Mouse (Mus musculus) erythroblast, embryonic 14.5 days (primary cell): ENCODE results near the gene Actg1. TPM values are rescaled to one million over a fixed set of nuclear protein-coding genes. Genes with fewer than 3 reads are reported as not detected.
A peak's percentile ranks its signal among the peaks of the same experiment; 100 is the strongest.

Experiments
- H3K27me3 ChIP-seq: 2 replicates; pipeline ENCODE4 v1.6.1; 2012; ENCODE audit warnings: inconsistent platforms; ENCODE audit not compliant: control insufficient read depth
- H3K36me3 ChIP-seq: 2 replicates; pipeline ENCODE4 v1.6.1; 2012; ENCODE audit warnings: mild to moderate bottlenecking, inconsistent platforms; ENCODE audit not compliant: control insufficient read depth
- H3K4me1 ChIP-seq: 2 replicates; pipeline ENCODE4 v1.6.1; 2012; ENCODE audit warnings: inconsistent platforms; ENCODE audit not compliant: control insufficient read depth
- H3K4me3 ChIP-seq: replicated peaks from 2 replicates; pipeline ENCODE3; 2012; ENCODE audit warnings: moderate library complexity, mild to moderate bottlenecking, inconsistent platforms
- H3K9me3 ChIP-seq: 2 replicates; pipeline ENCODE4 v1.6.1; 2012; ENCODE audit warnings: low read length, inconsistent platforms, mixed read lengths; ENCODE audit not compliant: control insufficient read depth
- GATA1 ChIP-seq: IDR thresholded peaks from 2 replicates; pipeline ENCODE4 v1.6.1; 2012; ENCODE audit warnings: low read length, inconsistent platforms, mixed read lengths
- TAL1 ChIP-seq: IDR thresholded peaks from 3 replicates; pipeline ENCODE4 v1.6.1; 2012; ENCODE audit warnings: low read length, inconsistent platforms, mixed read lengths
- polyA plus RNA-seq: library from polyadenylated mRNA; stranded (reverse); fragments of >175 nt; gene quantifications from 2 replicates; pipeline ENCODE4 v1.2.3, GENCODE M21; 2012

Gene Actg1
- polyA plus RNA-seq, 1 experiment: 9.0 TPM

DNA sequence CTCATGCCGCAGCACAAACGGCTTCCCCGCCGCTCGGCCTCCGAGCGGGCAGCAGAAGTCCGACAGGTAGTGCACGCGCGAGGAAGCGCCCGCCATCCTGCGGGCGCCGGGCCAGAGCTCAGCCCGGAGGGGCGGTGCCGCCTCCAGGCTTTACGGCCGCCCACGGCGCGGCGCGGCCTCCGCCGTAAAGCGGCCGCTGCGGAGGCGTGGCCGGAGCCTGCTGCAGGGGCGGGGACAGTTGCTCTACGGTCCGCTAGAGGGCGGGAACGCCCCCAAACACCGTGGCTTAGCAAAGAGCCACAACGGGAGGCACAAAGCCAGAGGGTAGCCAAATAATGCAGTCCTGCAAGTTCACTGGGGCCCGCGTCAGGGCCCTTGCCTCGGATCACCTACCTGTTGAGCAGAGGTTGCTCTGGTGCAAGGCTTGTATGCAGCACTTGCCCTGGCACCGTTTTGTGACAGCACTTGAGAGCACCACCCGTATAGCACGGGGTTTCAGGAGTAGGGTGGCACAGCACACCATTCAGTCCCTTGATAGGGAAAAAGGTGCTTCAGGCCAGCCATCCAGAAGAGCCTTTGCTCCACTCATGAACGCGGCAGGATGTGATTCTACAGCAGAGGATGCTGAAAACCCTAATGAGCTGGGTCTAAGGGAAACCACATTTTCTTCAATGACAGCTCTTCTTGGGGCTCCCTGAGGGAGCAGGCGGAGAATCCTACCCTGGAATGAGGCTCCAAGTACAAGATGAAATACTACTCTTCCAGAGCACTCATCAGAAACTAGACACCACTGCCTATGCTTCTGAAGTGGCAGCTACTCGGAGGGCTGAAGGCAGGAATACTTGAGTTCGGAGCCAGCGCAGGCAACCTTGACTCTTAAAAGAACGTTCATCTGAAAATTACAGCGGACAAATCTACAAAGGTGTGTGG, 30.5 kb upstream of the Actg1 start, which contains the start of gene Faap100:
TSS of gene Faap100 (minus strand) at position 154 of the 930 bp plus-strand sequence.
- H3K4me1 ChIP-seq: peaks cover 31% of the 10 kb centered on the region
- no peaks in the 10 kb centered on the region for H3K9me3 ChIP-seq
- H3K36me3 ChIP-seq: peaks cover 79% of the 10 kb centered on the region

DNA sequence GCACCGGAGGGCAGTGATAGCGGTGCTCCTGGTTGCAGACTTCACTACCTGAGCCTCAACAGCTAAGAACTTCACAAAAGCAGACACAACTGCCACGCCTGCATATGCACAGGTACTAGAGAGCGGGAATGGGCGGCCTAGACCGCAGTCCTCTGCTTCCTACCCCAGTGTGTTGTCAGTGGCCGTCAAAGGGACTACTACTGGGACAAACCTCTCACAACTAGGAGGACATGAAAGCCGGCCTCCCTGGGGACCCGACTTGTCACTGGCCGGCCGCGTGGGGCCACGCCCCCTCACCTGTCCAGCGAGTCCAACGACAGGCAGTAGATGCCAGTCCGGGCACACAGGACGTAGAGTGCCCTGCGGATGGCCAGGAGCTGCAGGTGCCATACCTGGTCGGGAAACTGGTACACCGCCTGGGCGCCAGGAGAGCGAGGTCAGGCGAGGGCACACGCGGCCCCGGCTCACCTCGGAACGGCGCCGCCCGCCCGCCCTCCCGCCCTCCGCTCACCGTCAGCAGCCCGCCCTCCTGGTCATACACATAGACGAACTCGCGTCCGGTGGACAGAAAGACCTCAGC, 29.8 kb upstream of the Actg1 start:
- Histone ChIP-seq H3K4me3 (peak overlapping the region; percentile 75), H3K27me3 (no peaks in the 10 kb centered on the region), H3K36me3 (peaks cover 79% of the 10 kb centered on the region), H3K4me1 (peaks cover 31% of the 10 kb centered on the region), H3K9me3 (no peaks in the 10 kb centered on the region)
- TF ChIP-seq TAL1 (no peak), GATA1 (no peak)

More for the DNA sequence above, 30.5 kb upstream of the Actg1 start, which contains the start of gene Faap100:
- TF ChIP-seq GATA1 (no peak), TAL1 (no peak)
- Histone ChIP-seq H3K4me3 (peak within 1 kb of the TSS; percentile 75), H3K27me3 (no peaks in the 10 kb centered on the region)

DNA sequence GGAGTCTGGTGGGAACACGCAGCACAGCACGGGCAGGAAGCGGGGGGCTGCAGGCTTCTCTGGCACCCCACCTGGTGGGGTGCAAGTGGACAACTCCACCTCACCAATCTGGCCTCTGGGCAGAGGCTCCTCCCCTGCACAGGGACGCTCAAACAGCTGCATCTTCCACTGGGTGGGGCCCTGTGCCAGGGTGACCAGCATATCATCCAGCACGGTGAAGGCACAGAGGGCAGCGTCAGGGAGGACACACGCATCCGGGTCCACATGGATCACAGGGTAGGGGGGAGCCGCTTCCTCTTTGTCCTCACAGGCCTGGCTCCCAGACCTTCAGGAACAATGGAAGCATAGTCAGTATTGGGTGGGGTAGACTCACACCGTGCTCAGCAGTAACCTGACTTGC, 29.0 kb upstream of the Actg1 start:
- no peaks in the 10 kb centered on the region for H3K27me3 ChIP-seq
- no peaks in the 10 kb centered on the region for H3K9me3 ChIP-seq
- TF ChIP-seq GATA1 (no peak), TAL1 (no peak)
- peaks cover 28% of the 10 kb centered on the region for H3K4me1 ChIP-seq
- peak overlapping the region; percentile 75 for H3K4me3 ChIP-seq
- peaks cover 79% of the 10 kb centered on the region for H3K36me3 ChIP-seq

DNA sequence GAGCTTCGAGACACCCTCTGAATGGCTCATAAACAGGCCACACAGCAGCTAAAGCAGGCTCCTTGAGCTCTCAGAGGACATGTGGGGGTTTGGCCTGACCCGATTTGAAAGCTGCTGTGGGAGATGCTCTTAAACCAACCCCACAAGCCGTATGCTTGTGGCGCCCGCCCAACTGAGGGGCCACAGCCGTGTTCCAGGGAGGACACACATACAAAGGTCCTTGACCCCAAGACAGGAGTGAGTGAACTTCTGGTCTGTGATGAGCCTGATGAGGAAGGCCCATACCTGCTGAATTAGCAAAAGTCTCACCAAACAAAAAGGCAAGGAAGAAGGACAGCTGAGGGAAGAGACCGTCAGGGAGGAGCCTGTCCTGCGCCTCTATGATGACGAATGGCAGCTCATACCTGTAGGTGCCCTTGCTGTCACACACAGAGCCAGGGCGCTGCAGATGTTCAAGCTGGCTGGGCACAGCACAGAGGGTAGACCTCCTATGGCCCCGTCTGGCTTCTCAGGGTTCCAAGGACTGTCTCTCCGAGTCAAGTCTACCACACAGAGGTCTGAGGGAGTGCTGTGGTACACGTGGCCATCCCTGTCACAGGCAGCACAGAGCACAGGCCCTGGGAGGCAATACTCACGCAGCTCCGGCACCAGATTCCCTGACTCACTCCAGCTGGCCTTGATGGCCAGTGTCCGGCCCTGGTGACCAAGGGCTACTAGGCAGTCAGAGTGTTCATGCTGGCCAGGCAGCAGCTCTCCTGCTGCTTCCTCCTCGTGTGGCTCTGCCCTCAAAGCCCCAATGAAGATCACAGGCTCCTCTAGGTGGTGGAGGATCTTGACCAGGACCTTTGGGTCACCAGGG, 28.2 kb upstream of the Actg1 start:
- H3K27me3 ChIP-seq: no peaks in the 10 kb centered on the region
- H3K9me3 ChIP-seq: no peaks in the 10 kb centered on the region
- peaks cover 78% of the 10 kb centered on the region for H3K36me3 ChIP-seq
- no peak overlapping the region for H3K4me3 ChIP-seq
- TF ChIP-seq GATA1: no peak
- peaks cover 27% of the 10 kb centered on the region for H3K4me1 ChIP-seq

DNA sequence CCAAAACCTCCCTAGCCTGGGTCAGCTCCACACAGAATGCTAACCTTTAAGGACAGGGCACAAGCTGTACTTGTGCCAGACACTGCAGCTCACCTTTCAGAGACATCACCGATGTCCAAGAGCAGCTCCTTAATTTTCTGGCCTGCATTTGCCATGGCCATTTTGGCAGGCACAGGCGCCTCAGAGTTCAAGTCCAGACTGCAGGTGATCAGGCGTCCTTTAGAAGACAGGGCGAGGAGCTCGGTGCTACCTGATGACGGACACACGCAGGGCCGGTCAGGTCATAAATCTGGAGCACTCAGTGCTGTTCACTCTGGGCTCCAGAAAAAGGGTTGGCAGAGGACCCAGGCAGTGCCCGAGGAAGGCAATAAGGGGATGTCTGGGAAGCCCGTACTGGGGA, 27.0 kb upstream of the Actg1 start:
- Histone ChIP-seq H3K27me3 (no peaks in the 10 kb centered on the region), H3K4me3 (no peak overlapping the region), H3K9me3 (no peaks in the 10 kb centered on the region), H3K4me1 (peaks cover 27% of the 10 kb centered on the region), H3K36me3 (peaks cover 72% of the 10 kb centered on the region)
- TF ChIP-seq TAL1: no peak
- TF ChIP-seq GATA1: no peak

DNA sequence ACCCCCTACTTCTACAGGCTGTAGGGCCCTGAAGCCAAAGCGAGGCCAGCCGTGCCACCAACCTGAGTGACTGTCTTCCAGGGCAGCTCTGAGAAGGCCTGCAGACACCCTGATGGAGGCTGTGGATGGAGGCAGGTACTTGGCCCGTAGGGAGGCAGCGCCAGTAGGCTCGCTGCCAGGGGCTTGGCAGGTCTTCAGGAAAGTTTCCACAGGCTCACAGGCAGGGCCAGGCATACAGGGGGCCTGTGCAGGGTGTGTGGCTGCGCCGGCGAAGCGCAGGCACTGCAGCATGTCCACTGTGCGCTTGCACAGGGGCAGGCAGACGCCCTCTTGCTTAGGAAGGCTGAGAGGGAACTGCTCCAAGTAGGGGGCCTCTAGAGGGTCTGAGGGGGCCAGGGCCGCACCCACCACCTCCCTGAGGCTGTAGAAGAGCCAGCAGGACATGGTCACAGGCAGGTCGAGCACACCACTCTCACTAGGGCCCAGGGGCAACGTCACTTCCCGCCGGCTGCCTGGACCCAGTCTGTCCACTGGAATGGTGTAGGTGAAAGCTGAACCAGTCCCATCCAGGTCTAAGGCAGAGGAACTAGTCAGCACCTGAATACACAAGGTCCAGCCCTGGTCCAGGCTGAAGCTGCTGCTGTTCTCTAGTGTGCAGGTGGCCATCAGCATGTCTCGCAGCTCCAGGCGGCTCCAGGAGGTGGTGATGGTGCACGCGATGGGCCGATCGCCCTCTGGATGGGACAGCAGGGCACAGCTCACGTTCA, 25.7 kb upstream of the Actg1 start:
- Histone ChIP-seq H3K4me3 (no peak overlapping the region), H3K4me1 (peaks cover 26% of the 10 kb centered on the region), H3K27me3 (no peaks in the 10 kb centered on the region), H3K9me3 (no peaks in the 10 kb centered on the region), H3K36me3 (peaks cover 74% of the 10 kb centered on the region)
- TF ChIP-seq GATA1 (no peak), TAL1 (no peak)

DNA sequence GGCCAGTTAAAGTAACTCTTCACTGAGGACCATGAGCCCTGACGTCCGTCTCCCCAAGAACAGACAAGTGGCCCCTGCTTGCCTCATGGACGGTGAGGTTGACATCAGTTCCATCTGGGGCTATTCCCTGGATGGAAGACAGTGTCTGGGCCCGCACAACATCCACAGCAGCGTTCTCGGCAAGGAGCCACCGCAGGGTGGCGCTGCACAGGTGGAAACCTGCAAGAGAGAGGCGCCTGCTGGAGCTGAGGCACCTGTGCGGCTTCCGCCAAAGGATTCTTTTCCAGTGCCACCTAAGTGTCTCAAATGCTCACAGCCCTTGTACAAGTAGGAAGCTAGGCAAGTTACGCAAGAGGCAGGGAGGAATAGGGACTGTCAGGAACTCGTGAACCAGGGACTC, 24.7 kb upstream of the Actg1 start:
- Histone ChIP-seq H3K36me3 (peaks cover 77% of the 10 kb centered on the region), H3K4me3 (no peak overlapping the region), H3K4me1 (peaks cover 19% of the 10 kb centered on the region), H3K27me3 (no peaks in the 10 kb centered on the region), H3K9me3 (no peaks in the 10 kb centered on the region)
- TF ChIP-seq GATA1 (no peak), TAL1 (no peak)

DNA sequence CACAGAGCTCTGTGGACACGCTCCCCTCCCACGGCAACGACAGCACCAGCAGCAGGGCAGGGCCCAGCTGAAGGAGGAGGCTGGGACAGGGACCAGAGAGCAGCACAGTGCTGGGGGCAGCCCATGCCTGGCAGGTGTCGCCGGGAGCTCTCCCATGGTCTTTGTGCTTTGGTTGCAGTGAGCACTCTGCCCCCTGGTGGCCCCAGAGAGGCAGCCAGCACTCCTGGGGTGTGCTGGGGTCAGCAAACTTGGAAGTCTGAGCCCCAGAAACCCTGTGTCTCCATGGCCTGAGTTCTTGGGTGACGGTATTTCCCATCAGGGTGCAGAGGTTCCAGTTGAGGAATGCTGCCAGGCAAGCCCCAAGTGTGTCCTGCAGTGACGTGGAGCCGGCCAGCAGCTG, 21.3 kb upstream of the Actg1 start:
- Histone ChIP-seq H3K36me3 (peaks cover 52% of the 10 kb centered on the region), H3K9me3 (no peaks in the 10 kb centered on the region), H3K4me3 (no peak overlapping the region), H3K4me1 (peaks cover 4% of the 10 kb centered on the region), H3K27me3 (peaks cover 6% of the 10 kb centered on the region)
- TF ChIP-seq TAL1: no peak
- no peak for TF ChIP-seq GATA1
